Mouse (Mus musculus) frontal cortex, postnatal 14 days (tissue): Measurements from ENCODE around the gene Pdpk1.

ENCODE experiments used
- DNase-seq, 2 experiments: peaks; one replicate each; pipeline ENCODE4 v3.0.0; 2022; ENCODE audit warnings: low spot score in 2 of 2

Gene Pdpk1

GRCm38 (mm10) chr17:24037844-24038243, 112.9 kb downstream of the Pdpk1 start, which contains the start of gene Prss27:
Gene Prss27 (plus strand): TSS chr17:24038144.
- DNase-seq, result no peak

GRCm38 (mm10) chr17:24037360-24037759, 113.4 kb downstream of the Pdpk1 start:
- no peak for DNase-seq

GRCm38 (mm10) chr17:24036954-24037353, 113.8 kb downstream of the Pdpk1 start:
- no peak for DNase-seq

- no peak for DNase-seq
Observed at GRCm38 (mm10) chr17:24035087-24035486, 115.6 kb downstream of the Pdpk1 start.

- no peak for DNase-seq
Observed at GRCm38 (mm10) chr17:24030551-24030950, 120.2 kb downstream of the Pdpk1 start.

- no peak for DNase-seq
Observed at GRCm38 (mm10) chr17:24029477-24029876, 121.2 kb downstream of the Pdpk1 start.
